Mouse (Mus musculus) intestine, embryonic 14.5 days (tissue): Measurements from ENCODE around the gene Ccnt1. TPM values are rescaled to one million over a fixed set of nuclear protein-coding genes. Genes with fewer than 3 reads are reported as not detected.
"Not testable (repeated sequence)": the region's sequence is repeated elsewhere in the genome, so short reads cannot be mapped to it uniquely, and the experiment has no call there.

ENCODE experiments used
- ATAC-seq: fragments of 200-750 bp; cut with Nextera tagmentation; replicated peaks from 2 replicates; pipeline ENCODE4 v1.8.0; 2017; ENCODE audit warnings: low read depth, moderate number of reproducible peaks, moderate TSS enrichment, moderate library complexity; ENCODE audit not compliant: low FRiP score, low TSS enrichment
- DNase-seq: peaks from one replicate; pipeline ENCODE4 v3.0.0-alpha.2; 2018; ENCODE audit warnings: low spot score
- H3K27ac ChIP-seq: fragments of 300-500 bp; sonication (generic); 2 replicates; pipeline ENCODE4 v1.5.1; 2014; ENCODE audit warnings: low read depth, mild to moderate bottlenecking, control low read depth
- H3K27me3 ChIP-seq: fragments of 300-500 bp; sonication (generic); replicated peaks from 2 replicates; pipeline ENCODE4 v1.6.1; 2014; ENCODE audit warnings: low read length, control low read depth; ENCODE audit not compliant: control insufficient read depth, insufficient read depth
- H3K36me3 ChIP-seq: fragments of 300-500 bp; sonication (generic); 2 replicates; pipeline ENCODE4 v1.6.1; 2014; ENCODE audit warnings: low read length, control low read depth; ENCODE audit not compliant: control insufficient read depth, insufficient read depth
- H3K4me1 ChIP-seq: fragments of 300-500 bp; sonication (generic); replicated peaks from 2 replicates; pipeline ENCODE4 v1.6.1; 2014; ENCODE audit warnings: low read length, control low read depth, mixed read lengths; ENCODE audit not compliant: control insufficient read depth, insufficient read depth
- H3K4me2 ChIP-seq: fragments of 300-500 bp; sonication (generic); 2 replicates; pipeline ENCODE4 v1.6.1; 2014; ENCODE audit warnings: low read length
- H3K4me3 ChIP-seq: fragments of 300-500 bp; sonication (generic); 2 replicates; pipeline ENCODE4 v1.5.1; 2014; ENCODE audit warnings: low read depth, low read length, control low read depth, mixed read lengths
- H3K9ac ChIP-seq: fragments of 300-500 bp; sonication (generic); 2 replicates; pipeline ENCODE4 v1.6.1; 2014; ENCODE audit warnings: mild to moderate bottlenecking, low read length
- H3K9me3 ChIP-seq: fragments of 300-500 bp; sonication (generic); 2 replicates; pipeline ENCODE4 v1.6.1; 2016; ENCODE audit warnings: low read length, control low read depth; ENCODE audit not compliant: control insufficient read depth
- WGBS: fragments of 180-500 bp; shearing (Covaris S2); extraction: QIAGEN DNeasy Blood & Tissue Kit; methylation state at CpG from one replicate; pipeline ENCODE4 v1.1.7; 2014; 5-methylcytosine and 5-hydroxymethylcytosine counted together
- polyA plus RNA-seq: library from polyadenylated mRNA; unstranded; fragments of >200 nt; fragmentation: Nextera tagmentation; extraction: Ambion mirVana; gene quantifications from 2 replicates; pipeline ENCODE4 v1.2.1, GENCODE M21; 2014

The Ccnt1 gene
- polyA plus RNA-seq, 1 experiment from 2014 or later: 48.7 TPM

GRCm38 (mm10) chr15:98532281-98532680 is 38.4 kb downstream of the Ccnt1 start:
- Histone ChIP-seq H3K27me3 (no peaks in the 10 kb centered on the region), H3K4me2 (peak overlapping the region; percentile 93), H3K36me3 (peaks cover 47% of the 10 kb centered on the region), H3K9ac (peak overlapping the region; percentile 85), H3K9me3 (no peaks in the 10 kb centered on the region), H3K4me1 (peaks cover 7% of the 10 kb centered on the region), H3K27ac (no peak overlapping the region), H3K4me3 (peak overlapping the region; percentile 59)
- DNase-seq: no peak
- ATAC-seq: no peak
- 22% methylated on average over 5 of the region's 5 CpGs for WGBS

- no peak overlapping the region for H3K4me3 ChIP-seq
- H3K27ac ChIP-seq: no peak overlapping the region
- H3K36me3 ChIP-seq: peaks cover 88% of the 10 kb centered on the region
- H3K9me3 ChIP-seq: no peaks in the 10 kb centered on the region
- no peak overlapping the region for H3K4me2 ChIP-seq
- no peak overlapping the region for H3K9ac ChIP-seq
- no peaks in the 10 kb centered on the region for H3K27me3 ChIP-seq
- ATAC-seq (no peak), DNase-seq (no peak)
- 94% methylated on average over 5 of the region's 5 CpGs for WGBS
- H3K4me1 ChIP-seq: peaks cover 7% of the 10 kb centered on the region
Measured at GRCm38 (mm10) chr15:98528066-98528563, 42.6 kb downstream of the Ccnt1 start.

GRCm38 (mm10) chr15:98527056-98527771 is 43.5 kb downstream of the Ccnt1 start:
- Histone ChIP-seq H3K9me3 (no peaks in the 10 kb centered on the region), H3K36me3 (peaks cover 97% of the 10 kb centered on the region), H3K27me3 (no peaks in the 10 kb centered on the region), H3K4me3 (no peak overlapping the region), H3K4me1 (0 out of 2 replicates have a peak, but pooled peaks cover 2% of the 10 kb centered on the region), H3K4me2 (no peak overlapping the region), H3K9ac (no peak overlapping the region), H3K27ac (no peak overlapping the region)
- ATAC-seq: no peak
- no peak for DNase-seq
- 96% methylated on average over 5 of the region's 5 CpGs for WGBS

GRCm38 (mm10) chr15:98526057-98526456 is 44.7 kb downstream of the Ccnt1 start:
- Histone ChIP-seq H3K4me2 (no peak overlapping the region), H3K27ac (no peak overlapping the region), H3K27me3 (no peaks in the 10 kb centered on the region), H3K9ac (no peak overlapping the region), H3K36me3 (peaks cover 100% of the 10 kb centered on the region), H3K9me3 (no peaks in the 10 kb centered on the region), H3K4me3 (no peak overlapping the region), H3K4me1 (no peaks in the 10 kb centered on the region)
- DNase-seq (no peak), ATAC-seq (no peak)
- 79% methylated on average over 5 of the region's 5 CpGs for WGBS

GRCm38 (mm10) chr15:98521245-98521644 is 49.5 kb downstream of the Ccnt1 start:
- no peaks in the 10 kb centered on the region for H3K4me1 ChIP-seq
- H3K27me3 ChIP-seq: no peaks in the 10 kb centered on the region
- H3K36me3 ChIP-seq: peaks cover 79% of the 10 kb centered on the region
- no peak overlapping the region for H3K27ac ChIP-seq
- H3K4me2 ChIP-seq: no peak overlapping the region
- no peaks in the 10 kb centered on the region for H3K9me3 ChIP-seq
- 93% methylated on average over 3 of the region's 3 CpGs for WGBS
- DNase-seq (no peak), ATAC-seq (no peak)
- no peak overlapping the region for H3K9ac ChIP-seq
- no peak overlapping the region for H3K4me3 ChIP-seq

DNA sequence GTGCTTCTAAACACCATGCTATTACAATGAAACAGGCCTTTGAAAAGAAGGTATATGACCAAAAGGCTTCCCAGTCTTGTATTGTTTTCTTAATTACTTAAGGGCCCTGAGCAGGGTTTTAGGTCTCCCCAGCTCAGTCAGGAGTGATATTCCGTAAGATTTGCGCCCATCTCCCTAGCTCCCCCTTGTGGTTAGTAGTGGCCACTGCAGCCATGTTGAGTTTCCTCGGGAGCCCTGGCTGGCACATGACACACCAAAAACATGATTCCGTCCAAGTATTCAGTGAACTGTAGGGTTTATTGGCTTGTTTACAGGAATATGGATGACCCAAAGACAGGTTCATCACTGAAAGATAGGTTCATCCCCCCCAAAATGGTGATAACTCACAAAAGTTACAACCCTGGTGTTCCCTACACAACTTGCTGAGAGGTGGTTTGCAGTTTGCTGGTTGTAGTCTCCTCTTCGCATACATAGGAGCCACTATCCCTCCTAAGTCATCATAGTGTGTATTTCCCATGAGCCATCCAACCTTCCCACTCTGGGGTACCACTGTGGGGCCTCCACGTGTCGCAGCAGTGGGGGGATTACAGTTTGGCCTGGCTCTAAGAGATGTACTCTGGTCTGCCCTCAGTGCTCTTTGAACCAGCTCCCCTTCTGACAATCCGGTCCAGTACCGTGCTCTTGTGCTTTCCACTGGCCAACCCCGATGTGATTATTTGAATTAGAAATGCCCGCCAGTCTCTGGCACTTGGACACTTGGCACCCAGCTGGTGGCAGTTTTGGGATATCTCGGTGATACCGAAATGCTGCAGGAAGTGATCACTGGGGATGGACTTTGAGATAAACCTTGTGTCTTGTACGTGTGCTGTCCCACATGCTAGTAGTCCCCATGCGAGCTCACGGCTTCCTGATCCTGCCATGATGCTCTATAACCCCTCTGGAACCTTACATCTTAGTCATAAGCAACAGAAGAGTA is 53.1 kb downstream of the Ccnt1 start:
- Histone ChIP-seq H3K9ac (no peak overlapping the region), H3K4me2 (no peak overlapping the region), H3K4me1 (no peaks in the 10 kb centered on the region), H3K36me3 (peaks cover 44% of the 10 kb centered on the region), H3K9me3 (no peaks in the 10 kb centered on the region), H3K27me3 (no peaks in the 10 kb centered on the region), H3K4me3 (no peak overlapping the region), H3K27ac (no peak overlapping the region)
- WGBS: 73% methylated on average over 16 of the region's 16 CpGs
- ATAC-seq (no peak), DNase-seq (peak; percentile 79)

DNA sequence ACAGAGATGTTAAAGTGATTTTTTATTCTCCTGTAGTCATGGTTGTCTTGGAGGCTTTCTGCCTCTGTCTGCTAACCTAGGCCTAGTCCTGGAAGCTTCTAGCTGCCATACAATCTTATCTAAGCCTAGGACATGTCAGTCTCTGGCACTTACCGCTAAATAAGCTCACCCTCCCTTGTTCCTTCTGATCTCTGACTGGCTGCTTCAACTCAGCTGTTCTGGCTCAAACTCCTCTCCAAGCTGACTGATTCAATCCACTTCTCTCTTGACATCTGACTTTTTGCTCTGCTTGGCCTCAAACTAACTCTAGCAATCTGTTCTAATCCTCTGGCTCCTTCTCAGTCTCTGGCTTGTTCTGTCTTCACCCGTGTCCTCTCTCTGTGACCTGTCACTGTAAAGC is 55.9 kb downstream of the Ccnt1 start:
- not testable (repeated sequence) for H3K4me1 ChIP-seq, H3K9me3 ChIP-seq, H3K4me2 ChIP-seq, ATAC-seq, H3K4me3 ChIP-seq, H3K9ac ChIP-seq, H3K27ac ChIP-seq, H3K27me3 ChIP-seq, DNase-seq
- WGBS: 83% methylated on average over 2 of the region's 2 CpGs
- H3K36me3 ChIP-seq: peaks cover 17% of the 10 kb centered on the region

- Histone ChIP-seq H3K27me3 (no peaks in the 10 kb centered on the region), H3K9me3 (no peaks in the 10 kb centered on the region), H3K36me3 (peaks cover 11% of the 10 kb centered on the region; the same call in 1 of the 2 replicates), H3K4me2 (no peak overlapping the region), H3K27ac (no peak overlapping the region), H3K9ac (no peak overlapping the region), H3K4me3 (no peak overlapping the region), H3K4me1 (peaks cover 6% of the 10 kb centered on the region; the same call in 1 of the 2 replicates)
- ATAC-seq (no peak), DNase-seq (no peak)
- WGBS: 83% methylated on average over 8 of the region's 8 CpGs
Measured at GRCm38 (mm10) chr15:98514146-98514545, 56.6 kb downstream of the Ccnt1 start.
